Mouse (Mus musculus): ENCODE data around the gene Ehf. TPM values are rescaled to one million over a fixed set of nuclear protein-coding genes. Genes with fewer than 3 reads are reported as not detected.

The Ehf gene
- polyA plus RNA-seq, 1 experiment: 22.3 TPM

GRCm38 (mm10) chr2:103337370-103337769 is 34.3 kb upstream of the Ehf start:
- no peak for TF ChIP-seq POLR2A (IDR thresholded peaks at IDR 0.05; ENCODE audit: low read depth, low read length)
- no peak for TF ChIP-seq CTCF (conservative IDR thresholded peaks at IDR 0.05; ENCODE audit: insufficient read depth, insufficient read length, low read depth, low read length)
- Histone ChIP-seq H3K4me1 (ENCODE audit: control insufficient read depth, insufficient read depth, low read length) (no peaks in the 10 kb centered on the region), H3K4me3 (ENCODE audit: insufficient read depth, low read depth, low read length) (no peak overlapping the region), H3K27me3 (replicated peaks; ENCODE audit: control insufficient read depth, insufficient read depth, low read length) (no peaks in the 10 kb centered on the region), H3K36me3 (ENCODE audit: control insufficient read depth, insufficient read depth, low read length) (no peaks in the 10 kb centered on the region), H3K27ac (ENCODE audit: insufficient read depth, low read depth, low read length) (no peak overlapping the region)
- DNase-seq: no peak
- WGBS: 78% methylated on average over 3 of the region's 3 CpGs

DNA sequence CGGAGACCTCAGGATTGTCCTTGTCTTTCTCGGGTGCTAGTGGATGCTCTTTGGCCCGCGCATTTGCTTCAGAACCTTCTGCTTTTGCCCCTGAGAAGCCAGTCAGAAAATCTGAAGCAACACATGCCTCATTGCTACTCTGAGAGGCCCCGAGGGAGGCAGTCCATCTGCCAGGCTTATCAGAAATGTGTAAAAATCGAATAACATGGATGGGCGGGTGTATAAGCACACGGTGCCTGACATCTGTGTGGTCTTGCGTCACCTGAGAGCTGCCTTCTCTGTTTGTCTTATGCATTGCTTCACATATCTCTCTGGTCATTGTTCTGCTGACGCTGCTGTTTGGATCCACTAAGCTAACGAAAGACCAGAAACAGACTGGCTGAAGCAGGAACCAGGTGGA is 33.5 kb upstream of the Ehf start:
- TF ChIP-seq POLR2A (IDR thresholded peaks at IDR 0.05; ENCODE audit: low read depth, low read length) (no peak), CTCF (conservative IDR thresholded peaks at IDR 0.05; ENCODE audit: insufficient read depth, insufficient read length, low read depth, low read length) (no peak)
- Histone ChIP-seq H3K27me3 (replicated peaks; ENCODE audit: control insufficient read depth, insufficient read depth, low read length) (no peaks in the 10 kb centered on the region), H3K4me1 (ENCODE audit: control insufficient read depth, insufficient read depth, low read length) (no peaks in the 10 kb centered on the region), H3K4me3 (ENCODE audit: insufficient read depth, low read depth, low read length) (no peak overlapping the region), H3K27ac (ENCODE audit: insufficient read depth, low read depth, low read length) (no peak overlapping the region), H3K36me3 (ENCODE audit: control insufficient read depth, insufficient read depth, low read length) (no peaks in the 10 kb centered on the region)
- no peak for DNase-seq
- 86% methylated on average over 11 of the region's 11 CpGs for WGBS

DNA sequence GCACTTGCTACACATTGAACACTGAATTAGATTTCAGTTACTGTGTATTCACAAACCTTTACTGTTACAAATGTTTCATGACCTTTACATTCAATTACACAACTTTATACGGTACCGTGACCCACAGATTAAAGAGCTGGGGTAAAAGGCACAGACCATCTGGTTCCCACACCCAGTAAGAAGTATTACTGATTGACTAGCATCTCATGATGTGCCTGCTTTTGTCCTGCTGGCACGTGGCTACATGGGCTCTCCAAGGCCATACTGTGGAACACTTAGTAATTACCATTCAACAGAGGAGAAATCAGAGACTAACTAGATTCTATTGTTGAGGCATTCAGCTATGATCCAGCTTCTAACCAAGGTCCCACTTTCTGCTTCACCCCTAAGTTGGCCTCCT is 32.9 kb upstream of the Ehf start:
- H3K36me3 ChIP-seq (ENCODE audit: control insufficient read depth, insufficient read depth, low read length): no peaks in the 10 kb centered on the region
- TF ChIP-seq CTCF (conservative IDR thresholded peaks at IDR 0.05; ENCODE audit: insufficient read depth, insufficient read length, low read depth, low read length) (no peak), POLR2A (IDR thresholded peaks at IDR 0.05; ENCODE audit: low read depth, low read length) (no peak)
- H3K4me3 ChIP-seq (ENCODE audit: insufficient read depth, low read depth, low read length): no peak overlapping the region
- no peak for DNase-seq
- 59% methylated on average over 3 of the region's 3 CpGs for WGBS
- H3K4me1 ChIP-seq (ENCODE audit: control insufficient read depth, insufficient read depth, low read length): no peaks in the 10 kb centered on the region
- H3K27me3 ChIP-seq (replicated peaks; ENCODE audit: control insufficient read depth, insufficient read depth, low read length): no peaks in the 10 kb centered on the region
- H3K27ac ChIP-seq (ENCODE audit: insufficient read depth, low read depth, low read length): no peak overlapping the region

DNA sequence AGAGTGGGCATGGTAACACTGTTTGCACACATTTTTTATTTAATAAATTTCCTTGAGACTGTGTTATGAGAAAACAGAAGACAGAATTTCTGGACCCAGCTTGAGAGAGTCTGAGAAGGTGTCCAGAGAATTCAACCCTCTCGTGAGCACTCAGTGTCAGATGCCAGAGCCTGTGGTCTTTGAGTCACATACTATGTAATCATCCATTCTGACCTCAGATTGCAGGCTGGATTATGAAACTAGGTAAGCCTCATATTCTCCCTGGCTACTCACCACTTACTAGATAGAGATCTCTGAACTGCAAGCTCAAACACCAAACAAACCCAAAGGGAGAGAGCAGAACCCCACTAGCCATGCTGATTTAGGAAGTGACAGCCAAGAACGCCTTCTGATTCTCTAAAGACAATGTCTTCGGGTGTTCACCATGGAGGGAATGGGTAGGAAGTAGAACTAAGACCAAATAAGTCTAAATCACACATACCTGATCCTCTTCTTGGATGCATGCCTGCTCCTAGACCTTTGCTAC is 28.7 kb upstream of the Ehf start:
- H3K27ac ChIP-seq (ENCODE audit: insufficient read depth, low read depth, low read length): no peak overlapping the region
- no peaks in the 10 kb centered on the region for H3K36me3 ChIP-seq (ENCODE audit: control insufficient read depth, insufficient read depth, low read length)
- DNase-seq: no peak
- no peaks in the 10 kb centered on the region for H3K4me1 ChIP-seq (ENCODE audit: control insufficient read depth, insufficient read depth, low read length)
- no peak overlapping the region for H3K4me3 ChIP-seq (ENCODE audit: insufficient read depth, low read depth, low read length)
- WGBS: 79% methylated on average over 3 of the region's 3 CpGs
- no peaks in the 10 kb centered on the region for H3K27me3 ChIP-seq (replicated peaks; ENCODE audit: control insufficient read depth, insufficient read depth, low read length)
- no peak for TF ChIP-seq CTCF (conservative IDR thresholded peaks at IDR 0.05; ENCODE audit: insufficient read depth, insufficient read length, low read depth, low read length)

- 83% methylated on average over 4 of the region's 4 CpGs for WGBS
- H3K27me3 ChIP-seq (replicated peaks; ENCODE audit: control insufficient read depth, insufficient read depth, low read length): no peaks in the 10 kb centered on the region
- DNase-seq: no peak
- H3K4me1 ChIP-seq (ENCODE audit: control insufficient read depth, insufficient read depth, low read length): no peaks in the 10 kb centered on the region
- H3K4me3 ChIP-seq (ENCODE audit: insufficient read depth, low read depth, low read length): no peak overlapping the region
- no peak for TF ChIP-seq CTCF (conservative IDR thresholded peaks at IDR 0.05; ENCODE audit: insufficient read depth, insufficient read length, low read depth, low read length)
- no peak for TF ChIP-seq POLR2A (IDR thresholded peaks at IDR 0.05; ENCODE audit: low read depth, low read length)
- H3K36me3 ChIP-seq (ENCODE audit: control insufficient read depth, insufficient read depth, low read length): no peaks in the 10 kb centered on the region
- H3K27ac ChIP-seq (ENCODE audit: insufficient read depth, low read depth, low read length): no peak overlapping the region
Measured at GRCm38 (mm10) chr2:103328731-103329130, 25.7 kb upstream of the Ehf start.

DNA sequence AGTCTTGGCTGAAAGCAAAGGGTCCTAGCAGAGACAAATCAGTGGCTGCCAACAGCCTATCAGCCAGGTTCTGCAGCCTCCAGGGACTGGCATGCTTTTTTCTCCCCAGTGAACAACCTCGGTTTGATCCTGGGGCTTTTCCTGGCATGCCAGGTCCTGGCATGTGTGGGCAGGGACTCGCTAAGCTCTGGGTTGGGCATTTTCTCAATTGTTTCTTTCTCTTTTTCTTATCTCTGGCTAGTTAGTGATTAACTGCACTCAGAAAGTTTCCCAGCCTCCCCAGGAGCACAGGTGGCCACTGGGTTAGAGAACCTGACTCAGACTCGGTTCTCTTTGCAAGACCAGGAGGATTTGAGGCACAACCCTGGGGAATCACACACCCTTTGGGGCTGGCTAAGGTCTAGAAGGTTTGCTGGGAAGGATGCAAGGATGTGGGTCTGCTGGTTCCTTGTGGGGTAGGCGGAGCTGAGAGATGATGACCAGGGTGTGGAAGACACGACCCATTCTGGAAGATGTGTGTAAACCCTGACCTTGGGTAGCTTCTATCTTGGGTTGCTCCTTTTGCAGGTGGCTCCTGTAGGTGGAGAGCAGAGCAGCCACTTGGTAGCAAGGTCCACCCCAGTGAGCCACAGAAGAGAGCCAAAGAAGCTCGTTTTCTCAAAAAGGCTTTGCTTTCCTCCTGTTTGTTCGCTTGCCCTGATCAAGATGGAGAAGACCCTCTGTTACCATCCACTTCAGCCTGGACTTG is 22.4 kb upstream of the Ehf start:
- no peaks in the 10 kb centered on the region for H3K4me1 ChIP-seq (ENCODE audit: control insufficient read depth, insufficient read depth, low read length)
- TF ChIP-seq POLR2A (IDR thresholded peaks at IDR 0.05; ENCODE audit: low read depth, low read length) (no peak), CTCF (conservative IDR thresholded peaks at IDR 0.05; ENCODE audit: insufficient read depth, insufficient read length, low read depth, low read length) (no peak)
- DNase-seq: peak; percentile 11
- H3K4me3 ChIP-seq (ENCODE audit: insufficient read depth, low read depth, low read length): no peak overlapping the region
- H3K36me3 ChIP-seq (ENCODE audit: control insufficient read depth, insufficient read depth, low read length): no peaks in the 10 kb centered on the region
- no peaks in the 10 kb centered on the region for H3K27me3 ChIP-seq (replicated peaks; ENCODE audit: control insufficient read depth, insufficient read depth, low read length)
- H3K27ac ChIP-seq (ENCODE audit: insufficient read depth, low read depth, low read length): peak overlapping the region; percentile 4; the same call in 1 of the 2 replicates
- WGBS: 59% methylated on average over 7 of the region's 7 CpGs

- no peak overlapping the region for H3K27ac ChIP-seq (ENCODE audit: insufficient read depth, low read depth, low read length)
Measured at GRCm38 (mm10) chr2:103324320-103324719, 21.2 kb upstream of the Ehf start.

More at GRCm38 (mm10) chr2:103324320-103324719, 21.2 kb upstream of the Ehf start:
- Histone ChIP-seq H3K27me3 (replicated peaks; ENCODE audit: control insufficient read depth, insufficient read depth, low read length) (no peaks in the 10 kb centered on the region), H3K4me1 (ENCODE audit: control insufficient read depth, insufficient read depth, low read length) (no peaks in the 10 kb centered on the region), H3K36me3 (ENCODE audit: control insufficient read depth, insufficient read depth, low read length) (no peaks in the 10 kb centered on the region), H3K4me3 (ENCODE audit: insufficient read depth, low read depth, low read length) (no peak overlapping the region)
- DNase-seq: no peak
- WGBS: 77% methylated on average over 2 of the region's 2 CpGs
- TF ChIP-seq POLR2A (IDR thresholded peaks at IDR 0.05; ENCODE audit: low read depth, low read length): no peak
- no peak for TF ChIP-seq CTCF (conservative IDR thresholded peaks at IDR 0.05; ENCODE audit: insufficient read depth, insufficient read length, low read depth, low read length)
